Mouse (Mus musculus) cortical plate, adult 2 months (tissue): Measurements from ENCODE around the gene Jag2.

ENCODE experiments used
- CTCF ChIP-seq: fragments of 200-500 bp; IDR thresholded peaks from 2 replicates; pipeline ENCODE4 v1.5.1; 2011; ENCODE audit warnings: mild to moderate bottlenecking, control low read depth, low read length; ENCODE audit not compliant: insufficient read depth; ENCODE audit errors: extremely low read depth
- POLR2A ChIP-seq: fragments of 200-500 bp; IDR thresholded peaks from 2 replicates; pipeline ENCODE4 v1.6.1; 2011; ENCODE audit warnings: mild to moderate bottlenecking, low read length, control low read depth; ENCODE audit not compliant: insufficient read depth; ENCODE audit errors: extremely low read depth

DNA sequence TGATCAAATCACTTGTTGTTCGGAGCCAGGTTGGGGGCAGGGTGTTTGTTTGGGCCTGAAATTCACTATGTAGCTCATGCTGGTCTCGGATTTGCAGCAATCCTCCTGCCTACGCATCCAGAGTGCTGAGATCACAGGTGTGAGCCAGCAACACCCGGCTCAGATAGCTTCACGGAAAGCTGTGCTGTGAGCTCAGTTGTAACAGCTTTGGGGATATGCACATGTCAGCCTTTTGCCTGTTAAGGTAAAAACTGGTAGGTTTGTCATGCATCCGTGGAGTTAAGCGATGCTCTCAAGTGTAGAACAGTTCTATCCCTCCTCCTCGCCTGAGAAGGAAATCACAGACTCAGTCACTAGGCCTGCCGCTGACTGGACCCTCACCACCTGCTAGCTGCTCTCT is 28.9 kb downstream of the Jag2 start:
- TF ChIP-seq CTCF (no peak), POLR2A (no peak)
